Mouse (Mus musculus): ENCODE results near the gene Slc25a19.

DNA sequence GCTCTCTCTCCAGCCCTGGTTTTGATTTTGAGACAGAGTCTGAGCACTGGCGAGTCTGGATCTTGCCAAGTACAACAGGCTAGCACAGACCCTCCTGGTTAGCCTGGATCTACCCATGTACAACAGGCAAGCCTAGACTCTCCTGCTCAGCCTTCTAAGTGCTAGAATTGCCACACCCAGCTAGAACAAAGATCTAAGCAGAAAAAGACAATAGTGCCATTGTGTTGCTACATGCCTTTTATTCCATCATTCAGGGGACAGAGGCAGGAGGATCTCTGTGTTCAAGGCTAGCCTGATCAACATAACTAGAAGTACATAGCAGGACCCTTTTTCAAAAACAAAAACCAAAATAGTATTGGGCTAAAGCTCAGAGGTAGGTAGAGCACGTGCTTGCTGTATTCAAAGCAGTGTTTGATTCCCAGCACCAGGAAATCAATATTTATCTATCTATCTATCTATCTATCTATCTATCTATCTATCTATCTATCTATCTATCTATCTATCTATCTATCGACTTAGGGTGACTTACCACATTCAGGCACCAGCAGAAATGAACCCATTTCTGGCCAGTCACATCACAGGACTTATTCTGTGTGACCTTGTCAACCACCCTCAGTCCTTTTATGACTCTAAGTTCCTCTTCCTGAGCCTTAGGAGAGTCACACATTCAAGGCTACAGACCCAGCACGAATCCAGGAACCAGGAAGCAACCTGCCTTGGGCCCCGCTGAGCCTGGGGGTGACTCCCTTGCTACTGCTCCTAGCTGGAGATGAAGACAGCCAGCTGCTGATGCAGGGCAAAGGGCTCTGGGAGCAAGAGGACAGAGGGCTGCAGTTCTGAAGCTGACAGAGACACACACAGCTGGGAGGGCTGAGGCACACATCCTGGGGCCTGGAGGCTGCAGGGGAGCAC, 10.7 kb upstream of the Slc25a19 start:
- TF ChIP-seq CTCF (IDR thresholded peaks at IDR 0.05; ENCODE audit: borderline replicate concordance, control insufficient read depth, extremely low read depth, insufficient read depth, low read length, poor library complexity) (no peak), POLR2A (IDR thresholded peaks at IDR 0.05; ENCODE audit: control insufficient read depth, extremely low read depth, insufficient read depth, low read length, poor library complexity) (no peak)
